Mouse (Mus musculus) CD4-positive, CD25-positive, alpha-beta regulatory T cell, adult 2 months (primary cell): ENCODE data around the gene Fbln5.

Experiments
- DNase-seq: peaks from one replicate; pipeline ENCODE4 v3.0.0-alpha.2; 2012; ENCODE audit warnings: low read depth, low spot score

Fbln5 gene

GRCm38 (mm10) chr12:101818608-101819370 lies at the start of gene Fbln5:
TSS of gene Fbln5 (minus strand) at chr12:101819055.
- DNase-seq, result peak; percentile 20

- no peak for DNase-seq
Observed at GRCm38 (mm10) chr12:101862286-101862964, 43.6 kb upstream of the Fbln5 start.

GRCm38 (mm10) chr12:101860256-101860655 lies 41.4 kb upstream of the Fbln5 start:
- no peak for DNase-seq

- no peak for DNase-seq
Observed at GRCm38 (mm10) chr12:101858011-101858410, 39.2 kb upstream of the Fbln5 start.

GRCm38 (mm10) chr12:101854336-101854735 lies 35.5 kb upstream of the Fbln5 start:
- DNase-seq, result no peak

- no peak for DNase-seq
Observed at GRCm38 (mm10) chr12:101851846-101852564, 33.1 kb upstream of the Fbln5 start.

- no peak for DNase-seq
Observed at GRCm38 (mm10) chr12:101851314-101851713, 32.5 kb upstream of the Fbln5 start.

GRCm38 (mm10) chr12:101836546-101837274 lies 17.9 kb upstream of the Fbln5 start:
- DNase-seq, result no peak

GRCm38 (mm10) chr12:101834715-101835114 lies 15.9 kb upstream of the Fbln5 start:
- DNase-seq, result no peak

GRCm38 (mm10) chr12:101833776-101834175 lies 14.9 kb upstream of the Fbln5 start:
- no peak for DNase-seq

GRCm38 (mm10) chr12:101833115-101833506 lies 14.3 kb upstream of the Fbln5 start:
- no peak for DNase-seq

- DNase-seq, result no peak
Observed at GRCm38 (mm10) chr12:101832179-101833114, 13.6 kb upstream of the Fbln5 start.

- no peak for DNase-seq
Observed at GRCm38 (mm10) chr12:101831221-101831620, 12.4 kb upstream of the Fbln5 start.

GRCm38 (mm10) chr12:101823161-101823560 lies 4.3 kb upstream of the Fbln5 start:
- DNase-seq, result no peak

GRCm38 (mm10) chr12:101821596-101821995 lies 2.7 kb upstream of the Fbln5 start:
- no peak for DNase-seq

GRCm38 (mm10) chr12:101819570-101819969 lies 715 bp upstream of the Fbln5 start:
- DNase-seq, result no peak

- DNase-seq, result no peak
Observed at GRCm38 (mm10) chr12:101818246-101818607, 628 bp downstream of the Fbln5 start.

GRCm38 (mm10) chr12:101816810-101817209 lies 2.0 kb downstream of the Fbln5 start:
- peak; percentile 53 for DNase-seq

GRCm38 (mm10) chr12:101815796-101816195 lies 3.1 kb downstream of the Fbln5 start:
- no peak for DNase-seq

GRCm38 (mm10) chr12:101814423-101814822 lies 4.4 kb downstream of the Fbln5 start:
- DNase-seq, result no peak

GRCm38 (mm10) chr12:101811181-101811580 lies 7.7 kb downstream of the Fbln5 start:
- DNase-seq, result peak; percentile 50
